ENCODE assay signal across 28 mouse cellular contexts in the genomic region with DNA sequence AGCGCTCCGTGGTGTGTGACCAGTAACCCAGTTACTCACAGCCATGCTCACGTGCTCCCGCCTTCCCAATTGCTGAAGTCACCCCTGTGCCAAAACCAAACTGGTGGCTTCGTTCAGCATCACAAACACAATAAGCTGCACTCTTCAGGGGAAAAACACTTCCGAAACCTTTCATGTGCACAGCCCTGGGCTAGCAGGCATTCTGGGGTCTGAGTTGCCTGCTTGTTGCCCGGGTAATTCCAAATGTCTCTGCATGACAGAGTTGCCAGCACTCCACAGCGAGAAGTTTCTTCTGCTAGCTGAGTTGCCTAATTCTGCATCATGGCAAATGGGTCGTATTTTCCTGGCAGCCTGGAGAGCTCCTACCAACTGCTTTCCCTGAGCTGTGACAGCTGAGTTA.
DNase-seq lines count a peak whose midpoint lies in the region; ATAC-seq and TF ChIP-seq lines count a peak whose summit lies in the region.
"Had no signal": no experiment of that assay in that cellular context is flagged by ENCODE, and none has a peak within 500 bp of the region (broad histone marks: within the 10 kb centered on the region; RNA-seq: fewer than 3 reads in every experiment).

No protein-coding gene starts in this region.

- no peaks in the 10 kb centered on the region for H3K9me3 ChIP-seq in forebrain, embryonic 15.5 days
- H3K9me3 ChIP-seq in forebrain, embryonic 12.5 days, result no peaks in the 10 kb centered on the region
- no peaks in the 10 kb centered on the region for H3K9me3 ChIP-seq in hindbrain, embryonic 15.5 days
- no peaks in the 10 kb centered on the region for H3K9me3 ChIP-seq in hindbrain, embryonic 12.5 days (replicated peaks)
- H3K9me3 ChIP-seq: embryonic facial prominence, embryonic 10.5 days; embryonic facial prominence, embryonic 15.5 days; heart, embryonic 12.5 days; kidney, embryonic 15.5 days; limb, embryonic 15.5 days; liver, embryonic 13.5 days; megakaryocyte, embryonic 14.5 days; midbrain, embryonic 12.5 days had no signal

- H3K4me1 ChIP-seq in forebrain, embryonic 15.5 days, result peaks cover 23% of the 10 kb centered on the region; the same call in 1 of the 2 replicates
- no peaks in the 10 kb centered on the region for H3K4me1 ChIP-seq in forebrain, embryonic 12.5 days
- peaks cover 17% of the 10 kb centered on the region; the same call in 1 of the 2 replicates for H3K4me1 ChIP-seq in hindbrain, embryonic 15.5 days (replicated peaks)
- no peaks in the 10 kb centered on the region for H3K4me1 ChIP-seq in hindbrain, embryonic 12.5 days
- H3K4me1 ChIP-seq: embryonic facial prominence, embryonic 10.5 days; embryonic facial prominence, embryonic 15.5 days; heart, embryonic 12.5 days; limb, embryonic 15.5 days; liver, embryonic 13.5 days; midbrain, embryonic 12.5 days had no signal

- no peaks in the 10 kb centered on the region for H3K27me3 ChIP-seq in forebrain, embryonic 15.5 days
- H3K27me3 ChIP-seq in forebrain, embryonic 12.5 days, result no peaks in the 10 kb centered on the region
- H3K27me3 ChIP-seq in hindbrain, embryonic 15.5 days, result no peaks in the 10 kb centered on the region
- no peaks in the 10 kb centered on the region for H3K27me3 ChIP-seq in hindbrain, embryonic 12.5 days
- H3K27me3 ChIP-seq: embryonic facial prominence, embryonic 15.5 days; kidney, embryonic 15.5 days; limb, embryonic 15.5 days; liver, embryonic 13.5 days; midbrain, embryonic 12.5 days had no signal

- H3K4me3 ChIP-seq in forebrain, embryonic 15.5 days, result no peak overlapping the region
- no peak overlapping the region for H3K4me3 ChIP-seq in forebrain, embryonic 12.5 days (replicated peaks)
- H3K4me3 ChIP-seq in hindbrain, embryonic 15.5 days, result no peak overlapping the region
- no peak overlapping the region for H3K4me3 ChIP-seq in hindbrain, embryonic 12.5 days
- H3K4me3 ChIP-seq: embryonic facial prominence, embryonic 10.5 days; embryonic facial prominence, embryonic 15.5 days; heart, adult 2 months; heart, embryonic 12.5 days; kidney, embryonic 15.5 days; left cerebral cortex, adult 2 months; limb, embryonic 15.5 days; liver, embryonic 13.5 days; midbrain, embryonic 12.5 days had no signal

- DNase-seq in layer of hippocampus, adult 9-11 months, result peak; percentile 38
- DNase-seq in layer of hippocampus, adult 8-10 months (ENCODE audit: low spot score in 2 of 2), result no peak
- peak; percentile 37 for DNase-seq in brain, embryonic 14.5 days (ENCODE audit: low read depth)
- DNase-seq: adrenal gland, postnatal 25 days; cerebellum, adult 9-10 months; heart, adult 2 months; heart, postnatal 4 days; kidney, adult 18-20 months; kidney, postnatal 25 days; liver, embryonic 13.5 days; lung, adult 18-20 months; lung, postnatal 4 days; thymus, adult 2 months; thymus, postnatal 36 days had no signal

- no peak overlapping the region for H3K9ac ChIP-seq in forebrain, embryonic 15.5 days (replicated peaks)
- H3K9ac ChIP-seq in forebrain, embryonic 12.5 days, result no peak overlapping the region
- H3K9ac ChIP-seq in hindbrain, embryonic 15.5 days, result no peak overlapping the region
- no peak overlapping the region for H3K9ac ChIP-seq in hindbrain, embryonic 12.5 days
- H3K9ac ChIP-seq: embryonic facial prominence, embryonic 15.5 days; heart, embryonic 12.5 days; kidney, embryonic 15.5 days; limb, embryonic 15.5 days; liver, embryonic 13.5 days; midbrain, embryonic 12.5 days had no signal

- 0 out of 2 replicates have a peak overlapping the region, but pooled peaks have one; percentile 39 for H3K27ac ChIP-seq in forebrain, embryonic 15.5 days (replicated peaks)
- H3K27ac ChIP-seq in forebrain, embryonic 12.5 days, result no peak overlapping the region
- no peak overlapping the region for H3K27ac ChIP-seq in hindbrain, embryonic 15.5 days (replicated peaks)
- H3K27ac ChIP-seq in hindbrain, embryonic 12.5 days, result no peak overlapping the region
- H3K27ac ChIP-seq: embryonic facial prominence, embryonic 10.5 days; embryonic facial prominence, embryonic 15.5 days; heart, adult 2 months; kidney, embryonic 15.5 days; left cerebral cortex, adult 2 months; limb, embryonic 15.5 days; liver, embryonic 13.5 days; midbrain, embryonic 12.5 days had no signal

- no peak for TF ChIP-seq POLR2A in brain, embryonic 14.5 days (IDR thresholded peaks at IDR 0.05; ENCODE audit: borderline replicate concordance, extremely low read depth, insufficient read depth, insufficient read length, poor library complexity, severe bottlenecking)

- H3K36me3 ChIP-seq in forebrain, embryonic 15.5 days, result no peaks in the 10 kb centered on the region
- H3K36me3 ChIP-seq in forebrain, embryonic 12.5 days (replicated peaks), result no peaks in the 10 kb centered on the region
- H3K36me3 ChIP-seq in hindbrain, embryonic 15.5 days, result no peaks in the 10 kb centered on the region
- no peaks in the 10 kb centered on the region for H3K36me3 ChIP-seq in hindbrain, embryonic 12.5 days
- H3K36me3 ChIP-seq: embryonic facial prominence, embryonic 10.5 days; embryonic facial prominence, embryonic 15.5 days; heart, embryonic 12.5 days; kidney, embryonic 15.5 days; limb, embryonic 15.5 days; liver, embryonic 13.5 days; midbrain, embryonic 12.5 days had no signal

- no peak for ATAC-seq in forebrain, embryonic 15.5 days (replicated peaks)
- no peak for ATAC-seq in forebrain, embryonic 12.5 days (ENCODE audit: low FRiP score)
- peak; percentile 32; the same call in 1 of the 2 replicates for ATAC-seq in hindbrain, embryonic 15.5 days (ENCODE audit: low FRiP score, low read depth)
- ATAC-seq in hindbrain, embryonic 12.5 days (ENCODE audit: low FRiP score), result no peak
- ATAC-seq: CD4-positive, CD25-positive, alpha-beta regulatory T cell, adult 4 months; lung, postnatal 0 days had no signal

- H3K4me2 ChIP-seq in forebrain, embryonic 15.5 days (replicated peaks), result no peak overlapping the region
- no peak overlapping the region for H3K4me2 ChIP-seq in forebrain, embryonic 12.5 days
- H3K4me2 ChIP-seq in hindbrain, embryonic 15.5 days, result no peak overlapping the region
- H3K4me2 ChIP-seq in hindbrain, embryonic 12.5 days (replicated peaks), result no peak overlapping the region
- H3K4me2 ChIP-seq: embryonic facial prominence, embryonic 15.5 days; heart, embryonic 12.5 days; kidney, embryonic 15.5 days; limb, embryonic 15.5 days; liver, embryonic 13.5 days; midbrain, embryonic 12.5 days had no signal

- 66% methylated on average over 9 of the region's 9 CpGs for WGBS in forebrain, embryonic 15.5 days
- WGBS in forebrain, embryonic 12.5 days, result 83% methylated on average over 9 of the region's 9 CpGs
- 56% methylated on average over 9 of the region's 9 CpGs for WGBS in hindbrain, embryonic 15.5 days
- 77% methylated on average over 9 of the region's 9 CpGs for WGBS in hindbrain, embryonic 12.5 days

- TF ChIP-seq CTCF in brain, embryonic 14.5 days (IDR thresholded peaks at IDR 0.05; ENCODE audit: borderline replicate concordance, extremely low read depth, insufficient read depth, insufficient read length), result no peak

Comparison
In these comparisons a context has a peak if more than half of its experiments do, and no peak if none do; other contexts are left out.
1. DNase-seq: peak in layer of hippocampus, adult 9-11 months (single experiment) and brain, embryonic 14.5 days (single experiment); none in layer of hippocampus, adult 8-10 months (0 of 2).